Mouse (Mus musculus) adrenal gland, postnatal 0 days (tissue): ENCODE measurements around the gene Mbd6. TPM values are rescaled to one million over a fixed set of nuclear protein-coding genes. Genes with fewer than 3 reads are reported as not detected.

Source experiments
- polyA plus RNA-seq: library from polyadenylated mRNA; unstranded; fragments of >200 nt; fragmentation: Nextera tagmentation; extraction: Ambion mirVana; gene quantifications from 2 replicates; pipeline ENCODE4 v1.2.1, GENCODE M21; 2015

Mbd6 gene
- 8.1 and 10.8 TPM in 2 replicates for polyA plus RNA-seq

GRCm38 (mm10) chr10:127288800-127289572 lies at the start of gene Mbd6:
Mbd6 (minus strand) TSS chr10:127289018.

GRCm38 (mm10) chr10:127321621-127322020 lies 32.8 kb upstream of the Mbd6 start, which contains the start of gene Arhgap9:
Arhgap9 (plus strand) TSS chr10:127321964.

GRCm38 (mm10) chr10:127311476-127312355 lies 22.9 kb upstream of the Mbd6 start, which contains the start of gene Mars:
Mars (minus strand) TSS chr10:127311786.

GRCm38 (mm10) chr10:127266112-127267091 lies 22.4 kb downstream of the Mbd6 start, which contains the start of gene Dctn2:
Dctn2 (plus strand) TSS chr10:127266368.

GRCm38 (mm10) chr10:127262548-127263398 lies 26.0 kb downstream of the Mbd6 start, which contains the start of gene Kif5a:
Kif5a (minus strand) TSS chr10:127263348.

Other genes with a start within 250 kb of the Mbd6 start
- 21.1 and 31.5 TPM in 2 replicates for gene Mettl1, start 247.6 kb downstream of the Mbd6 start, polyA plus RNA-seq
- 0.05 and 0.15 TPM in 2 replicates for gene Eef1akmt3, start 247.5 kb downstream of the Mbd6 start, polyA plus RNA-seq
- 0.25 and 0.30 TPM in 2 replicates for gene Cyp27b1, start 240.8 kb downstream of the Mbd6 start, polyA plus RNA-seq
- 0.98 and 1.1 TPM in 2 replicates for gene March9, start 228.8 kb downstream of the Mbd6 start, polyA plus RNA-seq
- 454 and 569 TPM in 2 replicates for gene Cdk4, start 225.5 kb downstream of the Mbd6 start, polyA plus RNA-seq
- gene Tspan31, start 218.8 kb downstream of the Mbd6 start, polyA plus RNA-seq, result 127 and 168 TPM in 2 replicates
- 0.20 and 0.39 TPM in 2 replicates for gene Agap2, start 213.7 kb downstream of the Mbd6 start, polyA plus RNA-seq
- gene Os9, start 167.9 kb downstream of the Mbd6 start, polyA plus RNA-seq, result 70.0 and 115 TPM in 2 replicates
- gene B4galnt1, start 123.8 kb downstream of the Mbd6 start, polyA plus RNA-seq, result 8.3 and 11.5 TPM in 2 replicates
- 0.77 and 1.5 TPM in 2 replicates for gene Slc26a10, start 108.4 kb downstream of the Mbd6 start, polyA plus RNA-seq
- 26.9 and 37.1 TPM in 2 replicates for gene Arhgef25, start 98.9 kb downstream of the Mbd6 start, polyA plus RNA-seq
- 71.2 and 89.3 TPM in 2 replicates for gene Dtx3, start 93.3 kb downstream of the Mbd6 start, polyA plus RNA-seq
- 20.1 and 31.2 TPM in 2 replicates for gene Pip4k2c, start 77.4 kb downstream of the Mbd6 start, polyA plus RNA-seq
- gene Kif5a, start 25.7 kb downstream of the Mbd6 start, polyA plus RNA-seq, result 9.4 and 28.5 TPM in 2 replicates
- 179 and 189 TPM in 2 replicates for gene Dctn2, start 22.6 kb downstream of the Mbd6 start, polyA plus RNA-seq
- 74.6 and 97.2 TPM in 2 replicates for gene Mars, start 22.8 kb upstream of the Mbd6 start, polyA plus RNA-seq
- gene Arhgap9, start 32.9 kb upstream of the Mbd6 start, polyA plus RNA-seq, result 4.9 and 5.0 TPM in 2 replicates
- gene Gli1, start 53.0 kb upstream of the Mbd6 start, polyA plus RNA-seq, result 2.6 and 3.4 TPM in 2 replicates
- gene Inhbe, start 65.4 kb upstream of the Mbd6 start, polyA plus RNA-seq, result 1.4 and 1.7 TPM in 2 replicates
- gene Inhbc, start 81.4 kb upstream of the Mbd6 start, polyA plus RNA-seq, result 0.46 and 0.61 TPM in 2 replicates
- gene R3hdm2, start 91.3 kb upstream of the Mbd6 start, polyA plus RNA-seq, result 29.8 and 36.2 TPM in 2 replicates
- 0.98 and 2.2 TPM in 2 replicates for gene Stac3, start 212.7 kb upstream of the Mbd6 start, polyA plus RNA-seq
- 69.0 and 99.4 TPM in 2 replicates for gene Ndufa4l2, start 225.9 kb upstream of the Mbd6 start, polyA plus RNA-seq
- gene Shmt2, start 233.4 kb upstream of the Mbd6 start, polyA plus RNA-seq, result 42.0 and 63.0 TPM in 2 replicates
- 20.2 and 25.1 TPM in 2 replicates for gene Nxph4, start 245.5 kb upstream of the Mbd6 start, polyA plus RNA-seq